Mouse (Mus musculus): ENCODE results near the gene Tti1.

DNA sequence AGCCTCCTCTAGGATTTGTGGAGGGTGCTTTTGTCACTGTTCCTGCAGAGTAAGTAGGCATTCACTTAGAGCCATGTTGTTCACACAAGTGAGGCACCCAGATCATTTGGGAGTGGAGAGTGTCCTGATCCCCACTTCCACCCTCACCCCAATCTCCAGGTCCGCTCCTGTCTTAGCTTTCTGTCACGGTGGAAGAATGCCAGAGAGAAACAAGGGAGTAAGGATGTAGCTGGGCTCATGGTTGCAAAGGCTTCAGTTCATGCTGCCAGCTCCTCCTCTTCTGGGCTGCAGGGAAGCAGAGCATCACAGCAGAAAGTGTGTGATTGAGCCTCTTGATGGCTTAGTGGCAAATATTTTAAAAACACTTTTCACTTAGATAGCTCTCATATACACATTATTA is 12.2 kb upstream of the Tti1 start:
- TF ChIP-seq CTCF (IDR thresholded peaks at IDR 0.05 in 2 of 3, conservative IDR thresholded peaks at IDR 0.05 in 1 of 3; ENCODE audit: control insufficient read depth in 1 of 3, insufficient read depth in 1 of 3, low read depth in 2 of 3, low read length in 3 of 3, poor library complexity in 1 of 3, severe bottlenecking in 1 of 3) (no peak), POLR2AphosphoS5 (IDR thresholded peaks at IDR 0.05; ENCODE audit: borderline replicate concordance, low read depth, low read length) (no peak), NELFE (IDR thresholded peaks at IDR 0.05; ENCODE audit: low read depth, low read length) (no peak), POLR2A (IDR thresholded peaks at IDR 0.05; ENCODE audit: control insufficient read depth in 1 of 2, insufficient read depth in 1 of 2, low read depth in 1 of 2, low read length in 2 of 2, poor library complexity in 1 of 2) (no peak), MAX (IDR thresholded peaks at IDR 0.05; ENCODE audit: low read length) (no peak), TBP (IDR thresholded peaks at IDR 0.05; ENCODE audit: low read depth, low read length) (no peak), ZNF384 (IDR thresholded peaks at IDR 0.05; ENCODE audit: low read depth, low read length) (no peak), SMC3 (IDR thresholded peaks at IDR 0.05; ENCODE audit: low read depth, low read length) (no peak), MAFK (IDR thresholded peaks at IDR 0.05; ENCODE audit: borderline replicate concordance, low read depth, low read length) (no peak), TAL1 (IDR thresholded peaks at IDR 0.05; ENCODE audit: low read length) (no peak), CHD1 (IDR thresholded peaks at IDR 0.05; ENCODE audit: low read depth, low read length) (no peak), ELF1 (IDR thresholded peaks at IDR 0.05; ENCODE audit: low read depth, low read length) (no peak), NRF1 (IDR thresholded peaks at IDR 0.05; ENCODE audit: insufficient read depth, low read depth, low read length, poor library complexity, severe bottlenecking) (no peak)

All from MEL (cell line).